Mouse (Mus musculus) intestine, embryonic 16.5 days (tissue): ENCODE data around the gene Thbd. TPM values are rescaled to one million over a fixed set of nuclear protein-coding genes. Genes with fewer than 3 reads are reported as not detected.

Source experiments
- ATAC-seq: fragments of 200-750 bp; cut with Nextera tagmentation; 2 replicates; pipeline ENCODE4 v1.8.0; 2017; ENCODE audit warnings: moderate TSS enrichment, moderate library complexity
- H3K27ac ChIP-seq: fragments of 300-500 bp; sonication (generic); 2 replicates; pipeline ENCODE4 v1.5.1; 2014; ENCODE audit warnings: mild to moderate bottlenecking, low read length
- H3K27me3 ChIP-seq: fragments of 300-500 bp; sonication (generic); replicated peaks from 2 replicates; pipeline ENCODE4 v1.6.1; 2014; ENCODE audit warnings: low read length, control low read depth, mixed read lengths; ENCODE audit not compliant: control insufficient read depth, insufficient read depth
- H3K36me3 ChIP-seq: fragments of 300-500 bp; sonication (generic); 2 replicates; pipeline ENCODE4 v1.6.1; 2014; ENCODE audit warnings: low read length, control low read depth; ENCODE audit not compliant: control insufficient read depth, insufficient read depth
- H3K4me1 ChIP-seq: fragments of 300-500 bp; sonication (generic); 2 replicates; pipeline ENCODE4 v1.6.1; 2014; ENCODE audit warnings: low read length, control low read depth, mixed read lengths; ENCODE audit not compliant: control insufficient read depth, insufficient read depth
- H3K4me2 ChIP-seq: fragments of 300-500 bp; sonication (generic); 2 replicates; pipeline ENCODE4 v1.6.1; 2014; ENCODE audit warnings: low read depth, low read length, control low read depth
- H3K4me3 ChIP-seq: fragments of 300-500 bp; sonication (generic); 2 replicates; pipeline ENCODE4 v1.5.1; 2014; ENCODE audit warnings: mild to moderate bottlenecking, low read length
- H3K9ac ChIP-seq: fragments of 300-500 bp; sonication (generic); 2 replicates; pipeline ENCODE4 v1.6.1; 2014; ENCODE audit warnings: low read depth, low read length
- H3K9me3 ChIP-seq: fragments of 300-500 bp; sonication (generic); 2 replicates; pipeline ENCODE4 v1.6.1; 2016; ENCODE audit warnings: low read length, control low read depth; ENCODE audit not compliant: control insufficient read depth
- WGBS: fragments of 180-500 bp; shearing (Covaris S2); extraction: QIAGEN DNeasy Blood & Tissue Kit; methylation state at CpG from one replicate; pipeline ENCODE4 v1.1.7; 2014; 5-methylcytosine and 5-hydroxymethylcytosine counted together
- polyA plus RNA-seq: library from polyadenylated mRNA; unstranded; fragments of >200 nt; fragmentation: Nextera tagmentation; extraction: Ambion mirVana; gene quantifications from 2 replicates; pipeline ENCODE4 v1.2.1, GENCODE M21; 2015

The Thbd gene
- polyA plus RNA-seq, 1 experiment from 2014 or later, result 46.6 TPM

DNA sequence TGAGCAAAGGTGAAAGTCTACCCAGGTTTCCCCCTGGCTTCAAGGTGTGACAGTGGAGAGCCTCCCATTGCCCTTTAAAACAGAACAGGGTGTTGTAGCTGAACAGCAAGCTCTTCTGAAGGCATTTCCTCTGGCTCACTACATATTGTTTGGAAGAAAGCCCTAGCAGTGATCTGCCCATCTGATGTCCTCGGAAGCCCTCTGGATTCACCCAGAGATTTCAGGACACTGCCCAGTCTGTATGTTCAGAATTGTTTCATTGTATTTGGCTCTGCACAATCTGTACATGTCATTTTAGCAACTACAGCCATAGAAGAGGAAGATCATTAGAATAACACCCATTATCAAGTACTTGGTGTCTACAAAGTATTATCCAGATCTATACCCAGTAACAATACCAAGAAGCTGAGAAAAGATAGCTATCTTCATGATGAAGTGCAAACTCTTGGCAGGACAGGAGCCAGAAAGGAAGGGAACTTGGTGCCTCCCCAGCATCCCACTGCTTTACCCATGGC lies 28.0 kb downstream of the Thbd start:
- Histone ChIP-seq H3K9me3 (no peaks in the 10 kb centered on the region), H3K4me3 (no peak overlapping the region), H3K9ac (no peak overlapping the region), H3K27me3 (no peaks in the 10 kb centered on the region), H3K4me2 (no peak overlapping the region), H3K27ac (no peak overlapping the region), H3K36me3 (no peaks in the 10 kb centered on the region), H3K4me1 (no peaks in the 10 kb centered on the region)
- ATAC-seq, result no peak
- WGBS, result 90% methylated on average over 1 of the region's 1 CpGs

DNA sequence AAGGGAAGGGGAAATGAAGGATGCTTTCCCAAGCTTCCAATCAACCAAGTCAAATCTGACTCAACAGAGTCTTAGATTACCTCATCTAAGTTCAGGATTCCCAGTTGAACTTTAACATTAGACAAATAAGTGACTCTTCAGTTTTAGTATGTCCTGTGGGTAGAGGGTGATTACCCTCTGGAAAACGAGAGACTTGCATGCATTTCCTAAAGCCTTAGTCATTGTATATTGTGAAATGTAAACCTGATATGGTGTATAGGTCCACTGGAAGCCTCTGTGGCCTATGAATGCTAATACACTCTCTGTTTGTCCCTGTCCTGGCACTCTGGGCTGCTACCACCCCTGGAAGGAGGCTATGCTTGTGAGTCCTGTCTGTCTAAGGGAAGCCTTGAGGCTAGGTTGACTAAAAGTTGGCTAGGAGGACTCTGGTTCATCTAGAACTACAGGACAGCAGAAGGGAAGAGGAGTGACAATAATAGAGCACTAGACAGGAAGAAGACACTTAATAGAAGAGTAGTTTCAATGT lies 29.1 kb downstream of the Thbd start:
- no peak for ATAC-seq
- 52% methylated on average over 1 of the region's 1 CpGs for WGBS

DNA sequence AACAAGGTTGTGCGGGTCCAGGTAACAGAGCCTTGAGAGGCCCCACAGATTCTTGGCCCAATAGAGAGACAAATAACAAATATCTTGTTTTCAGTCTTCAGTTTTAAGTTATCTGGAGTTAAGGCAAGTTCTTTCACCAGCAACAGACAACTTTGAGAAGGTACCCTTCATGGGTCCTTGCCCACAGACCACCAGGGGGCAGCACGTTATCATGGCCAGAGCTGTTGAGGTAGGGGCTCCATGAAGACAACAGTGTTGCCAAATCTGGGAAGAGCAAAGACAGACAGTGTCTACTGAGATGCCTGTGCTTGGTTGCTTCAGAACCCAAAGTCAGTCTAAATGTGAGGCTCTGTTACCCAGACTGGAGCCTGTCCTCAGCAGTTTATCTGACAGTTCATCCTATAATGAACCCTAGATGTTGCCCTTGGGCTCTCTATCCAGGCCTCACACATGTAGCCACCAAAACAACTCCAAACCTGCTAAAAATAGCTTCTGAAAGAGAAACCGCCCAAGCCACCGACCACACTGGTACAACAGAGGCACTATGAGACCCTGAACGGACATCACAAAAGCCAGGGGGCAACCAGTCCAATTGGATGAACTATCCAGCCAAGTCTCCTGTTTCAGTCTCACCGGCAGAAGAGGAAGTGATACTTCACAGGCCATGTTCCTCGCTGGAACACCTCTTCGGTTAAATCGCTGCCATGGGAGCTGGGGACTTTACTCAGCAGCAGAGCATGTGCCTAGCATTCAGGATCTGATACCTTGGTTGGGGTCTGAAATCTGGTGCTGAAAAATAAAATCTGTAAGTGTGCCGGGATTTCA lies 32.5 kb downstream of the Thbd start:
- no peaks in the 10 kb centered on the region for H3K27me3 ChIP-seq
- H3K4me3 ChIP-seq, result no peak overlapping the region
- no peak overlapping the region for H3K9ac ChIP-seq
- H3K4me1 ChIP-seq, result no peaks in the 10 kb centered on the region
- H3K36me3 ChIP-seq, result no peaks in the 10 kb centered on the region
- no peak overlapping the region for H3K27ac ChIP-seq
- no peaks in the 10 kb centered on the region for H3K9me3 ChIP-seq
- ATAC-seq, result no peak
- H3K4me2 ChIP-seq, result no peak overlapping the region
- 76% methylated on average over 10 of the region's 10 CpGs for WGBS

More for the DNA sequence above, 29.1 kb downstream of the Thbd start:
- Histone ChIP-seq H3K4me3 (no peak overlapping the region), H3K27ac (no peak overlapping the region), H3K4me1 (no peaks in the 10 kb centered on the region), H3K9me3 (no peaks in the 10 kb centered on the region), H3K4me2 (no peak overlapping the region), H3K36me3 (no peaks in the 10 kb centered on the region), H3K9ac (no peak overlapping the region), H3K27me3 (no peaks in the 10 kb centered on the region)

GRCm38 (mm10) chr2:148373602-148374071 lies 34.4 kb downstream of the Thbd start:
- H3K27ac ChIP-seq, result no peak overlapping the region
- H3K9me3 ChIP-seq, result no peaks in the 10 kb centered on the region
- no peak for ATAC-seq
- H3K36me3 ChIP-seq, result no peaks in the 10 kb centered on the region
- 50% methylated on average over 2 of the region's 2 CpGs for WGBS
- H3K4me3 ChIP-seq, result no peak overlapping the region
- H3K9ac ChIP-seq, result no peak overlapping the region
- no peak overlapping the region for H3K4me2 ChIP-seq
- no peaks in the 10 kb centered on the region for H3K4me1 ChIP-seq
- H3K27me3 ChIP-seq, result no peaks in the 10 kb centered on the region

GRCm38 (mm10) chr2:148371743-148372630 lies 36.0 kb downstream of the Thbd start:
- Histone ChIP-seq H3K4me1 (no peaks in the 10 kb centered on the region), H3K36me3 (no peaks in the 10 kb centered on the region), H3K27me3 (no peaks in the 10 kb centered on the region), H3K4me2 (no peak overlapping the region), H3K9me3 (no peaks in the 10 kb centered on the region), H3K9ac (no peak overlapping the region), H3K27ac (no peak overlapping the region), H3K4me3 (no peak overlapping the region)
- 59% methylated on average over 4 of the region's 4 CpGs for WGBS
- peak; percentile 52 for ATAC-seq

DNA sequence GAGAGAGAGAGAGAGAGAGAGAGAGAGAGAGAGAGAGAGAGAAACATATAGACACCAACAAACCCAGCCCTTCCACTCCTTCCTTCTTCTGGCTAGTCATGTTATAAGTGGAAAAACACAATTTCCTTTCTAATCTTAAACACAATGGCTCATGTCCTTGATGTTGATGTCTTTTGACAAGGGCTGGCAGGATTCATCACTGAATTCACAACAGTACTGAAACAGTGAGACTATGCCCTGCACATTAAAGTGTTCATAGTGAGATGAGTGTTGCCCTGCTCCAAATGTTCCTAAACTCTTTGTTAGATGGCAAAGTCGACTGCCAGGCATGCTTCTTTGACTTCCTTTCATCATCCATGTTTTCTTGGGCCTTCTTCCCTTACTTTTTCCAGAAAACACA lies 42.8 kb downstream of the Thbd start:
- no peaks in the 10 kb centered on the region for H3K9me3 ChIP-seq
- H3K4me1 ChIP-seq, result no peaks in the 10 kb centered on the region
- H3K36me3 ChIP-seq, result no peaks in the 10 kb centered on the region
- no peaks in the 10 kb centered on the region for H3K27me3 ChIP-seq
- H3K27ac ChIP-seq, result no peak overlapping the region
- no peak overlapping the region for H3K9ac ChIP-seq
- H3K4me3 ChIP-seq, result no peak overlapping the region
- no peak overlapping the region for H3K4me2 ChIP-seq
- 63% methylated on average over 1 of the region's 1 CpGs for WGBS
- no peak for ATAC-seq

GRCm38 (mm10) chr2:148364536-148364935 lies 43.5 kb downstream of the Thbd start:
- Histone ChIP-seq H3K9ac (no peak overlapping the region), H3K27ac (no peak overlapping the region), H3K4me3 (no peak overlapping the region), H3K9me3 (no peaks in the 10 kb centered on the region), H3K27me3 (no peaks in the 10 kb centered on the region), H3K4me1 (no peaks in the 10 kb centered on the region), H3K36me3 (no peaks in the 10 kb centered on the region), H3K4me2 (no peak overlapping the region)
- 91% methylated on average over 3 of the region's 3 CpGs for WGBS
- no peak for ATAC-seq

DNA sequence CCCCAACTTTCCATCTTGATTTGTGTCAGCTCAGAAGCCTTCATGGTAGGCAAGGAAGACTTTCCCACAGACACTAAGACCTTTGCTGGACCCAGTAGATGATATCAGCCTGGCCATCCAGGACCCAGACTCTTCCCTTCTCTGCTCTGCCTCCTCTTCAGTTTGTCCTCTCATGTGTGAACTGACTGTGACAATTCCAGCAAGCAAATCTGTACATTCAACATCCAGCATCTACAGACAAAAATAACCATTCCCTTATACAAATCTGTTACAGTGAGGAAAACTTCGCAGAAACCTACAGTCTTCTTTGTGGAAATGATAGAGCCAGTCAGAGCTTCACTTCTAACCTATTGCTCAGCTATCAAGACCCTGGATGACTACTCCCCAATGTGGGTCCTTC lies 50.8 kb downstream of the Thbd start:
- Histone ChIP-seq H3K4me3 (no peak overlapping the region), H3K27me3 (no peaks in the 10 kb centered on the region), H3K4me1 (peaks cover 4% of the 10 kb centered on the region; the same call in 1 of the 2 replicates), H3K27ac (no peak overlapping the region), H3K36me3 (no peaks in the 10 kb centered on the region), H3K4me2 (no peak overlapping the region), H3K9ac (no peak overlapping the region), H3K9me3 (no peaks in the 10 kb centered on the region)
- 83% methylated on average over 1 of the region's 1 CpGs for WGBS
- ATAC-seq, result no peak
